Mouse (Mus musculus) gastrocnemius, postnatal 10 days (tissue): Measurements from ENCODE around the gene Colq. TPM values are rescaled to one million over a fixed set of nuclear protein-coding genes. Genes with fewer than 3 reads are reported as not detected.
"Not testable (repeated sequence)": the region's sequence is repeated elsewhere in the genome, so short reads cannot be mapped to it uniquely, and the experiment has no call there.

Experiments used
- DNase-seq: peaks from one replicate; pipeline ENCODE4 v3.0.0; 2021; ENCODE audit warnings: mixed read lengths
- long read RNA-seq, 2 experiments: library from polyadenylated mRNA; stranded (forward); transcript quantifications; one replicate each; pipeline ENCODE4 v2.0.0; 2021
- total RNA-seq, 2 experiments: library from RNA; stranded (reverse); gene quantifications; 2 replicates each; pipeline ENCODE4 v1.2.3; 2021

The Colq gene
- total RNA-seq: 10 to 100 TPM in 1 of 2 experiments, 1 to 10 TPM in 1; 8.9 to 10.2 TPM
- long read RNA-seq, experiment 1, transcript Colq-205 (17 exons, 2,867 nt): minor isoform, 9 of 41 reads
- long read RNA-seq, experiment 1, transcript Colq-201 (17 exons, 2,837 nt): major isoform, 20 of 41 reads
- long read RNA-seq, experiment 1, partial matches to known transcripts: 6 of 41 reads
- long read RNA-seq, experiment 1, other reads (novel, unspliced or antisense): 6 of 41 reads
- long read RNA-seq, experiment 2, transcript Colq-201 (17 exons, 2,837 nt): minor isoform, 9 of 30 reads
- long read RNA-seq, experiment 2, transcript Colq-205 (17 exons, 2,867 nt): major isoform, 10 of 30 reads
- long read RNA-seq, experiment 2, partial matches to known transcripts: 6 of 30 reads
- long read RNA-seq, experiment 2, other reads (novel, unspliced or antisense): 5 of 30 reads

- DNase-seq: no peak
Observed at GRCm38 (mm10) chr14:31591243-31591642, at the start of gene Colq. Gene Colq (minus strand): TSS chr14:31591343.

GRCm38 (mm10) chr14:31640346-31640889 is 49.3 kb upstream of the Colq start, which contains the start of gene Gm49387:
Gene Gm49387 (minus strand): TSS chr14:31640878.
- DNase-seq: peak; percentile 30

GRCm38 (mm10) chr14:31630677-31631076 is 39.5 kb upstream of the Colq start:
- no peak for DNase-seq

- no peak for DNase-seq
Observed at GRCm38 (mm10) chr14:31622748-31623147, 31.6 kb upstream of the Colq start.

GRCm38 (mm10) chr14:31620591-31621223 is 29.6 kb upstream of the Colq start:
- DNase-seq: no peak

GRCm38 (mm10) chr14:31617997-31618396 is 26.9 kb upstream of the Colq start:
- no peak for DNase-seq

GRCm38 (mm10) chr14:31617204-31617603 is 26.1 kb upstream of the Colq start:
- DNase-seq: no peak

GRCm38 (mm10) chr14:31613671-31614070 is 22.5 kb upstream of the Colq start:
- no peak for DNase-seq

GRCm38 (mm10) chr14:31611986-31612385 is 20.8 kb upstream of the Colq start:
- no peak for DNase-seq

- DNase-seq: no peak
Observed at GRCm38 (mm10) chr14:31605514-31605913, 14.4 kb upstream of the Colq start.

GRCm38 (mm10) chr14:31604916-31605315 is 13.8 kb upstream of the Colq start:
- no peak for DNase-seq

- DNase-seq: not testable (repeated sequence)
Observed at GRCm38 (mm10) chr14:31602616-31602979, 11.5 kb upstream of the Colq start.

GRCm38 (mm10) chr14:31601908-31602615 is 10.9 kb upstream of the Colq start:
- DNase-seq: no peak

- no peak for DNase-seq
Observed at GRCm38 (mm10) chr14:31597446-31597845, 6.3 kb upstream of the Colq start.

- DNase-seq: no peak
Observed at GRCm38 (mm10) chr14:31596408-31596807, 5.3 kb upstream of the Colq start.

- no peak for DNase-seq
Observed at GRCm38 (mm10) chr14:31594693-31595092, 3.5 kb upstream of the Colq start.

- no peak for DNase-seq
Observed at GRCm38 (mm10) chr14:31593036-31593435, 1.9 kb upstream of the Colq start.

GRCm38 (mm10) chr14:31586451-31586850 is 4.7 kb downstream of the Colq start:
- DNase-seq: no peak

- DNase-seq: no peak
Observed at GRCm38 (mm10) chr14:31583082-31583481, 8.1 kb downstream of the Colq start.

GRCm38 (mm10) chr14:31577966-31578735 is 13.0 kb downstream of the Colq start:
- DNase-seq: no peak

- no peak for DNase-seq
Observed at GRCm38 (mm10) chr14:31576846-31577697, 14.1 kb downstream of the Colq start.
